Comparison of ENCODE assay signal across 23 mouse cellular contexts in genomic region chr16:85624505-85624904, GRCm38 (mm10).
A peak's percentile ranks its signal among the peaks of the same experiment; 100 is the strongest.
DNase-seq lines count a peak whose midpoint lies in the region; ATAC-seq and TF ChIP-seq lines count a peak whose summit lies in the region.
"Had no signal": no experiment of that assay in that cellular context is flagged by ENCODE, and none has a peak within 500 bp of the region (broad histone marks: within the 10 kb centered on the region; RNA-seq: fewer than 3 reads in every experiment).

No protein-coding gene starts in this region.

- H3K4me3 ChIP-seq in forebrain, postnatal 0 days (ENCODE audit: low read depth, low read length) = no peak overlapping the region
- no peak overlapping the region for H3K4me3 ChIP-seq in forebrain, embryonic 10.5 days
- H3K4me3 ChIP-seq in midbrain, embryonic 13.5 days (replicated peaks) = no peak overlapping the region
- H3K4me3 ChIP-seq in midbrain, postnatal 0 days (ENCODE audit: low read depth, low read length) = no peak overlapping the region
- no peak overlapping the region for H3K4me3 ChIP-seq in midbrain, embryonic 16.5 days (ENCODE audit: low read depth, low read length)
- H3K4me3 ChIP-seq: embryonic facial prominence, embryonic 15.5 days; erythroblast, embryonic 14.5 days; forebrain, embryonic 13.5 days; heart, adult 2 months; heart, embryonic 15.5 days had no signal

- DNase-seq in forebrain, postnatal 0 days = peak; percentile 3
- DNase-seq in forebrain, embryonic 10.5 days (ENCODE audit: extremely low spot score, low spot score) = no peak
- no peak for DNase-seq in midbrain, postnatal 0 days (ENCODE audit: low spot score)
- DNase-seq in brain, adult 2 months (ENCODE audit: low read depth, low spot score) = peak; percentile 25
- no peak for DNase-seq in thymus, postnatal 10 days (ENCODE audit: low spot score in 2 of 2)
- DNase-seq: adrenal gland, postnatal 14 days; cerebellum, adult 2 months; cerebellum, postnatal 10 days; embryo, embryonic 11 days; gastrocnemius, postnatal 14 days; heart, adult 2 months; heart, postnatal 14 days had no signal

- TF ChIP-seq CTCF in forebrain, postnatal 0 days (IDR thresholded peaks at IDR 0.05; ENCODE audit: low read depth) = no peak
- TF ChIP-seq CTCF in midbrain, postnatal 0 days (IDR thresholded peaks at IDR 0.05) = no peak

- H3K27ac ChIP-seq in forebrain, postnatal 0 days (ENCODE audit: low read depth, low read length) = no peak overlapping the region
- H3K27ac ChIP-seq in forebrain, embryonic 10.5 days = no peak overlapping the region
- peak overlapping the region; percentile 41; the same call in 1 of the 2 replicates for H3K27ac ChIP-seq in midbrain, embryonic 13.5 days
- H3K27ac ChIP-seq in midbrain, postnatal 0 days (ENCODE audit: low read depth, low read length) = no peak overlapping the region
- peak overlapping the region; percentile 23; the same call in 1 of the 2 replicates for H3K27ac ChIP-seq in midbrain, embryonic 16.5 days (ENCODE audit: low read length)
- H3K27ac ChIP-seq: embryonic facial prominence, embryonic 15.5 days; forebrain, embryonic 13.5 days; heart, adult 2 months; heart, embryonic 15.5 days had no signal

- no peak overlapping the region for H3K9ac ChIP-seq in forebrain, postnatal 0 days
- H3K9ac ChIP-seq in midbrain, embryonic 13.5 days (replicated peaks) = no peak overlapping the region
- H3K9ac ChIP-seq in midbrain, postnatal 0 days (replicated peaks; ENCODE audit: low read length, poor library complexity, severe bottlenecking) = no peak overlapping the region
- H3K9ac ChIP-seq in midbrain, embryonic 16.5 days (ENCODE audit: low read depth, low read length) = no peak overlapping the region; the same call in 1 of the 2 replicates
- H3K9ac ChIP-seq: embryonic facial prominence, embryonic 15.5 days; forebrain, embryonic 13.5 days; heart, embryonic 15.5 days had no signal

- ATAC-seq in forebrain, postnatal 0 days = no peak
- 0 out of 2 replicates have a peak, but pooled peaks have one; percentile 17 for ATAC-seq in midbrain, embryonic 13.5 days
- ATAC-seq in midbrain, postnatal 0 days (ENCODE audit: low FRiP score) = no peak
- no peak for ATAC-seq in midbrain, embryonic 16.5 days
- ATAC-seq: activated CD4-positive, CD25-positive, alpha-beta regulatory T cell, adult 4 months; forebrain, embryonic 13.5 days; intestine, embryonic 16.5 days; Patski had no signal

- no peaks in the 10 kb centered on the region for H3K9me3 ChIP-seq in forebrain, postnatal 0 days (ENCODE audit: low read length)
- H3K9me3 ChIP-seq in forebrain, embryonic 10.5 days = no peaks in the 10 kb centered on the region
- H3K9me3 ChIP-seq in midbrain, embryonic 13.5 days = no peaks in the 10 kb centered on the region
- H3K9me3 ChIP-seq in midbrain, postnatal 0 days (ENCODE audit: low read length) = no peaks in the 10 kb centered on the region
- no peaks in the 10 kb centered on the region for H3K9me3 ChIP-seq in midbrain, embryonic 16.5 days (replicated peaks; ENCODE audit: control insufficient read depth, low read length, poor library complexity, severe bottlenecking)
- H3K9me3 ChIP-seq: embryonic facial prominence, embryonic 15.5 days; forebrain, embryonic 13.5 days; heart, embryonic 15.5 days had no signal

- no peak overlapping the region for H3K4me2 ChIP-seq in forebrain, postnatal 0 days (ENCODE audit: low read depth)
- H3K4me2 ChIP-seq in midbrain, embryonic 13.5 days (replicated peaks) = no peak overlapping the region
- H3K4me2 ChIP-seq in midbrain, postnatal 0 days (ENCODE audit: low read depth, low read length, poor library complexity, severe bottlenecking) = no peak overlapping the region
- H3K4me2 ChIP-seq in midbrain, embryonic 16.5 days (ENCODE audit: low read length) = no peak overlapping the region
- H3K4me2 ChIP-seq: embryonic facial prominence, embryonic 15.5 days; forebrain, embryonic 13.5 days; heart, embryonic 11.5 days; heart, embryonic 15.5 days had no signal

- no peaks in the 10 kb centered on the region for H3K27me3 ChIP-seq in forebrain, postnatal 0 days (ENCODE audit: insufficient read depth, low read length)
- H3K27me3 ChIP-seq in forebrain, embryonic 10.5 days (ENCODE audit: poor library complexity, severe bottlenecking) = no peaks in the 10 kb centered on the region
- no peaks in the 10 kb centered on the region for H3K27me3 ChIP-seq in midbrain, embryonic 13.5 days
- no peaks in the 10 kb centered on the region for H3K27me3 ChIP-seq in midbrain, postnatal 0 days (ENCODE audit: insufficient read depth, low read length)
- no peaks in the 10 kb centered on the region for H3K27me3 ChIP-seq in midbrain, embryonic 16.5 days (ENCODE audit: control insufficient read depth, insufficient read depth, low read depth, low read length)
- H3K27me3 ChIP-seq: CH12.LX; embryonic facial prominence, embryonic 15.5 days; forebrain, embryonic 13.5 days; heart, embryonic 15.5 days had no signal

- H3K4me1 ChIP-seq in forebrain, postnatal 0 days (ENCODE audit: insufficient read depth) = no peaks in the 10 kb centered on the region
- H3K4me1 ChIP-seq in forebrain, embryonic 10.5 days = no peaks in the 10 kb centered on the region
- H3K4me1 ChIP-seq in midbrain, embryonic 13.5 days (replicated peaks) = 0 out of 2 replicates have a peak, but pooled peaks cover 5% of the 10 kb centered on the region
- H3K4me1 ChIP-seq in midbrain, postnatal 0 days (ENCODE audit: insufficient read depth, low read length) = no peaks in the 10 kb centered on the region
- no peaks in the 10 kb centered on the region for H3K4me1 ChIP-seq in midbrain, embryonic 16.5 days (ENCODE audit: control insufficient read depth, insufficient read depth, low read length)
- H3K4me1 ChIP-seq: embryonic facial prominence, embryonic 15.5 days; heart, embryonic 15.5 days had no signal

- no peaks in the 10 kb centered on the region for H3K36me3 ChIP-seq in forebrain, postnatal 0 days (ENCODE audit: insufficient read depth)
- H3K36me3 ChIP-seq in forebrain, embryonic 10.5 days (replicated peaks) = no peaks in the 10 kb centered on the region
- H3K36me3 ChIP-seq in midbrain, embryonic 13.5 days = no peaks in the 10 kb centered on the region
- no peaks in the 10 kb centered on the region for H3K36me3 ChIP-seq in midbrain, postnatal 0 days (ENCODE audit: insufficient read depth, low read length)
- no peaks in the 10 kb centered on the region for H3K36me3 ChIP-seq in midbrain, embryonic 16.5 days (ENCODE audit: control insufficient read depth, insufficient read depth, low read length)
- H3K36me3 ChIP-seq: embryonic facial prominence, embryonic 15.5 days; heart, embryonic 15.5 days had no signal

- WGBS in forebrain, postnatal 0 days = 21% methylated on average over 8 of the region's 8 CpGs
- 70% methylated on average over 8 of the region's 8 CpGs for WGBS in forebrain, embryonic 10.5 days
- WGBS in midbrain, embryonic 13.5 days = 30% methylated on average over 8 of the region's 8 CpGs
- WGBS in midbrain, postnatal 0 days = 38% methylated on average over 8 of the region's 8 CpGs
- WGBS in midbrain, embryonic 16.5 days = 32% methylated on average over 8 of the region's 8 CpGs

Comparison
In these comparisons a context has a peak if more than half of its experiments do, and no peak if none do; other contexts are left out.
1. DNase-seq: peak in forebrain, postnatal 0 days (single experiment) and brain, adult 2 months (single experiment); none in forebrain, embryonic 10.5 days (single experiment), midbrain, postnatal 0 days (single experiment) and thymus, postnatal 10 days (0 of 2).
2. H3K27ac ChIP-seq: peak in midbrain, embryonic 13.5 days (single experiment) and midbrain, embryonic 16.5 days (single experiment); none in forebrain, postnatal 0 days (single experiment), forebrain, embryonic 10.5 days (single experiment) and midbrain, postnatal 0 days (single experiment).